Mouse (Mus musculus) lung, postnatal 36 days (tissue): ENCODE measurements around the gene Hspb8.
"Not testable (repeated sequence)": the region's sequence is repeated elsewhere in the genome, so short reads cannot be mapped to it uniquely, and the experiment has no call there.

Experiments used
- DNase-seq: peaks from one replicate; pipeline ENCODE4 v3.0.0; 2022; ENCODE audit warnings: mixed read lengths

Hspb8 gene

DNA sequence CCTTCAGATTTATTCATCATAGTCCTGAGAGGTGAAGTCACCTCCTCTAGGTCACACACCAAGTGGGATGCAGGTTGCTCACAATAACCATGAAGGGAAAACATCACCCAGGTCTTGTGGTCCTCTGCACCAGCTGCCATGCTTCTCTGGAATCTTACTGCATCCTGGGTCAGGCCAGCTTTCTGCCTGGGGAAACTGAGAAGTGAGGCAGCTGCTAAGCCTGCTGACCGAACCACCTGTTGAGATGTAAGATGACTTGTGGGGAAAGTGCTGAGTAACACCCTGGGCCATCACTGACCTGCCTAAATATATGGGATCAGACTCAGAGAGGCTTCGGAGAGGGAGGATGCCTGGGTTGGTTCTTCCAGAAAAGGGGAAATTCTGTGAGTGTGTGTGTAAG, 4.0 kb upstream of the Hspb8 start:
- DNase-seq: no peak

DNA sequence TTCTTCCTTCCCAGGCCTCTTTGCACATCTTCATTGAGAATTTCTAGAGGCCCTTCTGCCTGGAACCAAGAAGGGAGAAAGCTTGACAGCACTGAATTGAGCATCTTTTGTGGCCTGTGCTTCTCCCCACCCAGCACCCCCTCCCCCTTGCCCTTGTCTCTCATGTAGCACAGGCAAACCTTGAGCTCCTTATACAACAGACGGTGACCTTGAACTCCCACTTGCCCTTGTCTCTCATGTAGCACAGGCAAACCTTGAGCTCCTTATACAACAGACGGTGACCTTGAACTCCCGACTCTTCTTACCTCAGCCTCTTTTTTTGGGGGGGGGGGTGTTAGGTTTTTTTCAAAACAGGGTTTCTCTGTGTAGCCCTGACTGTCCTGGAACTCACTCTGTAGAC, 3.0 kb upstream of the Hspb8 start:
- DNase-seq: not testable (repeated sequence)

DNA sequence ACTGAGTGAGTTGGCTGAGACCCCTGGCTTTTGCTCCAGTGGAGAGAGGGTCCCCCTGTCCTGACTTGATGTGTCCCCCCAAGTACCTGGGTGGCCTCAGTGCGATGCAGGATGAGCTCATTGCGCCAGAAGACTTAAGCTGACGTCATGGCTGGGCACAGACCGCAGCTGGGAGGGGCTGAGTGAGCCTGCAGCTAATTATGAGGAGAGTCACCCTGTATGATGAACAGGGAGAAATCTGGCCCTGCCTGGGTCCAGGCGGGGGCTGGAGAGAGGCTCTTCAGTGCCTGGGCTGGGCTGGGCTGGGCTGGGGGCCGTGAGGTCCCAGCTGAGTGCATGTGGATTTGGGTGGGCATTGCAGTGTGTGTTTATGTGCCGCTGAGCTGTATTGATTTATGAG, 2.6 kb upstream of the Hspb8 start:
- DNase-seq: peak; percentile 39

DNA sequence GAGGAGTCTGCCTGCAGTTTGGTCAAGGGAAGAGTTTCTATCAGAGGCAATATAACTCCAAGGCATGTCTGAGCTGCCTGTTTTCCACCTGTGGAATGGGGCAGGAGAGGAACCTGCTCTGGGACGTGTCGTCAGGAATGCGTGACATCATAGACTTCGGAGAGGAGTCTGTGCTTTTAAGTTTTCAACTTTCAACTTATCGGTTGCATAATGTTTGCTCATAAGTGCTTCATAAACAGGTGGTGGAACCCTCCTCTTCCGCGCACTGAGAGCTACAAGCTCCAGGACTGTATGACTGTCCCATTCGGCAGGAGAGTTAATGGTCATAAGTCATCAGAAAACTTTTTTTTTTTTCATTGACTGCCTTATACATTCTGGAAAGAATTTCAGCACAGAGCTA, 1.1 kb upstream of the Hspb8 start:
- DNase-seq: peak; percentile 37

DNA sequence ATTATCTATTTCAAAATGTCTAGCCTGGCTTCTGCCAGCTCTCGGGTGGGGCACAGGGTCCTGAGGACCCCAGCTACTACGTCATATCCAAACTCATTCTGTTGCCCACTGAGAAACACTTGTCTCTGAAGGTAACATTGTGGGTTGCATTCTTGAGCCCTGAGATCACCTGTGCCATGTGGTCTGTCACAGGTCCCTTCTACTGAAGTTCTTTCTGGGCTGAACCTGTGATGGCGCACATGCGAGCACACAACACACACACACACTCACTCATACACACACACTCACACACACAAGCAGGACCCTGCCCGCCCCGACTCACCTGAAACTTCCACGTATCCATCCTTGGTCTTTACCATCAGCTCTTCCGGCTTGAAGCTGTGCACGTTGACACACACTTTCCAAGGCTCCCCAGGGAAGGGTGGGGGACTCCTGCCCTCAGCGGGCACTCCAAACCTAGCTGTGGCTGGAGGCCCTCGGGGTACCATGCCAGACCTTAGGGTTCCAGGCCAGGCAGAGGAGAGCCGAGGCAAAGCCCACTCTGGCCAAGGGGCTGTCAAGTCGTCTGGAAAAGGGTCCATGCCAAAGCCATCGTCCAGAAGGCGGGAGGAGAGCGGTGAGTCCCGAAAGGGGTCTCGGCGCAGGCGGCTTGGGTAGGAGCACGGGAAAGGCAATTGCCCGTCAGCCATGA, 728 bp downstream of the Hspb8 start:
- peak; percentile 68 for DNase-seq

DNA sequence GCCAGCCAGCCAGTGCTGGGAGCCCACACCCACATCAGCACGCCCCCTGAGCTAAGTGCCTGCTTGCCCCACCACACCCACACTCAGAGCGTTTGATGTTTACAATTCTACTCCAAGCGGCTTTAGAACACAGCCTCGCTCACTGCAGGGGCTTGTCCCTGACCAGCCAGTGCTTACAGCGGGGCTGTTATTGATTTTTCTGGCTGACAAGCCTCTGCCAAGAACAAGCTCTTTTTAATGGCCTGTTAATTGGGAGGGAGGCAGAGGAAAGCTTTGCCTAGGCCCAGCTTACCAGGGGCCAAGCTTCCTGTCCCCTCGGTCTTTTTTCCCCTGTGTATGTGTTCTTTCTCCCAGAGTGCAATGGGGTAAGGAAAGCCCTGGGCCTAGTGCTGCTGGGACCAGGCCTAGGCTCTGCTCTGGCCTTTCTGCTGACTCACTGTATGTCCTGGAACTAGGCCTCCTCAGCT, 1.9 kb downstream of the Hspb8 start:
- peak; percentile 93 for DNase-seq

DNA sequence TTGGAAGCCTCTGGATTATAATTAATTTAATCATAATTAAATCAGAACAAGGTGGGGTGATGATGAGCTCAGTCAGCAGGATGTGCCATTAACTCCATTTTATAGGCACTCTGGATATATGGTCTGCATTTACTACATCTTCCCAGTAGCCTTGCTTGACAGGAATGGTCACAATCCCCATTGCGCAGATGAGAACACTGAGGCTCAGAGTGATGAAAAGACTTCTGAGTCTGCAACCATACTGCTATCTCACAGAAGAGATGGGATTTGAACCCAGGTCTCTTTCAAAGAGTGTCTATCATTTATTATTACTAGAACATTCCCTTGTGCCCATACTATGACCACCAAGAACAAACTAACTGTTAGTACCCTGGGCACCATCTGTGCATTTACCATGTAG, 2.5 kb downstream of the Hspb8 start:
- DNase-seq: no peak

DNA sequence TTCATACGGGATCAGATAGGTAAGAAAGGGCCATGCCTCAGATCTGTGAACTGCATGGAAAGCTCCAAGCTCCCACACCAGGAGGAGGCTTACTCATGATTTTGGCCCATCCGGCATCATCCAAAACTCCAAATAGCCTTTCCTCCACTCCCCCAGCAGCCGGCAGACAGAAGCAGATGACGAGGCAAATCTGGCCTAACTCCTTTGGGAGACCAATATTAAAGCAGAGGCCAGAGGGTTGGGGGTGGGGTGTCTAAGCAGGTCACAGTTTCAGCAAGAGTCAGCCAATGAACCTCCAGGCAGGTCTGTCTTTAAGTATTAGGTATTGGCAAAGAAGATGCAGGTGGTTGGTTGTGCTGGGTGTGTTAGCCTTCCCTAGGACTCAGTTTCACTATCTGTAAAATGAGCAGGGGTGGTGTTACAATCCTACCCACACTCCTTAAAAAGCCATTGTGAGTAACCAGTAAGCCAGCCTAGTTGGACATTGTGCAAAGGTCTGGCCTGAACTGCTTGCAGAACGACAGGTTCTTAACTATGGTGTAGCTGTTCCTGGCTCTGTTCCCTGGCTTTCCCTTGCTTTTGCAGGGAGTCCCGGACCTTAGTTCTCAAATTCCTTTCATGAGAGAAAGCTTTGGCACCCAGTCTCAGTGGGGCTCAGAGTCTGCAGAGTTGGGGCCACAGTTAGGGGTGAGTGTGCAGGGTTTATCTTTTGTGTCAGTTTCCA, 3.2 kb downstream of the Hspb8 start:
- DNase-seq: peak; percentile 56

DNA sequence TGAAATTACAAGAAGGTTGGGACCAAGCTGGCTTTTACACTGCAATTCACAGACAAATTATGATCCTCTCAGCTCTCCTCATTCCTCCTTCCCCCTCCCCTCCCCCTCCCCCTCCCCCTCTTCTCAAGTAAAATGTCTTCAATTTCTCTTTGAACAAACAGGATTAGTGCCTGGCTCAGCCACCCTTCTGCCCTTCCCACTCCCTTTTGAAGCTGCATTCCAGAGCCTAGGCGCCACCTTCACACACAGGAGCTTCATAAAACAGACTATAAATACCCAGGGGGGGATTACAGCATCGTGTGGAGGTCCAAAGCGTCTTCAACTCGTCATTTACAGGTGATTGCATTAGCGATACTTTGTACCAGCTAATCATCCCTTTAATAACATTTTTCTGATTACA, 6.5 kb downstream of the Hspb8 start:
- DNase-seq: no peak

DNA sequence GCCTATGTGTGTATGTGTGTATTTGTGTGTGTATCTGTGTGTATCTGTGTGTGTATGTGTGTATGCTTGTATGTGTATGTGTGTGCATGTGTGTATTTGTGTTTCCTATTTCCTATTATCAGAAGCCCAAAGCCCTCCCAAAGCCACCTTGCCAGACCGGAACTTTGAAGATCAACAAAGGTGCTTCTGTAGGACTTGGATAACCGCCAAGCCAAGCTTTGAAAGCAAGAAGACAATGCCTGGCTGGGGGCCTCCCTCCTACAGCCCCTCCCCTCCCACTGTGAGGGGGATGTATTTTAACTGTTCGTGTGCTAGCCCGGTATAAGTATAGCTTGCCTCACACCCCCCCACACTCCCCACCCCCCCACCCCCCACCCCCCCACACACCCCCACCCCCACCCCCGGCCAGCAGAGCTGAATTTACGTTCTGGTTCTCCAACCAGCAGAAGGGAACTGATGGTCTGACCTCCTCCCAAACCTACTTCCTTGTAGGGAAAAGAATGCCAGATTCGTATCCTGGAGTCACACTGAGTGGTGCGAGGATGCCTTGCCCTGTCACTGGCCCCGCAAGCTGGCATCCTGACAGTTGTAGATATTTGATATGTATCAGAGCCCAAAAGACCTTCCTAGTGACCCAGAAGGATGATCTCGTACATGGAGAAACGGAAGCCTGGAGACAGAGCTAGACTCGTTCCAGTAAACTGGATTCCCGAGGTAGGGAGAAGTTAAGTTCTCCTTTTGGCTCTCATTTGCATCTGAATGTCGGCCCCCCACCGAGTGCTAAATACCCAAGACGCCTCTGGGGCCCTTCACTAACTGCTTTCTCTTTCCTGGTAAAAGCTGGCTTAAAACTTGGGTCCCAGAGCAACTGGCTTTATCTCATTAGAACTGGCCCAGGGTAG, 12.7 kb downstream of the Hspb8 start:
- DNase-seq: peak; percentile 73

DNA sequence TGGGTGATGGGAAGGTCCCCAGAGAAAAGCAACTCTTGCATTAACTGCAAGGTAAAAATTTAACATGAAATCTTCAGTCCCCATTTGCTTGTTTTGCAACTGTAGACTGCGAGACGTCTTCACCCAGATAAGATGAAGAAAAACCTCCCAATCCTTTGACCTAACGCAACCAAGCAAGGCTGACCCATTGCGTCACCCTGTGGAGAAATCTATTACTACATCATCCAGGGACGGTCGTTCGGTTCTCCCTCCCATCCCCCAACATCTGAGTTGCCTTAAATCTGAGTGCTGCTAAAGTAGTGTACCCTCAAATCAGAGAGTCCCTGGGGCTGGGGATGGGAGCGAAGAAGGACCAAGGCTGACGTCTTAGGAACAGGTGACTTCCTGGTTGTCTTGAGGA, 13.7 kb downstream of the Hspb8 start:
- DNase-seq: no peak

DNA sequence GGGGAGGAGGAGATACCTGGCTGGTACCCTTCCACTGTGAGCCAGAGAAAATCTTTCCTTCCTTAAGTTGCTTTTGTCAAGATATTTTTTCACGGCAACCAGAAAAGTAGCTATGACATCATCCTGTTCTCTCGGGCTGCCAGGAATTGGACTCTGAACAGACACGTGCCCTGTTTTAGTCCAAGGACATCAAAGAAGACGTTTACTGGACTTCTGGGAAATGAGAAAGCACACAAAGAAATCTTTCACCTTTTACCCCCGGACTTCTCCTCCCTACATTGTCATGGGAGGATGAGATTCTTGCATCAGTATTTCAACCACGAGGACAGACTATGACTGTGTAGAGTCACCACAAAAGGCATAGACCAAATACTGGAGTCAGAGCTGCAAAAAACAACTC, 14.7 kb downstream of the Hspb8 start:
- peak; percentile 63 for DNase-seq

DNA sequence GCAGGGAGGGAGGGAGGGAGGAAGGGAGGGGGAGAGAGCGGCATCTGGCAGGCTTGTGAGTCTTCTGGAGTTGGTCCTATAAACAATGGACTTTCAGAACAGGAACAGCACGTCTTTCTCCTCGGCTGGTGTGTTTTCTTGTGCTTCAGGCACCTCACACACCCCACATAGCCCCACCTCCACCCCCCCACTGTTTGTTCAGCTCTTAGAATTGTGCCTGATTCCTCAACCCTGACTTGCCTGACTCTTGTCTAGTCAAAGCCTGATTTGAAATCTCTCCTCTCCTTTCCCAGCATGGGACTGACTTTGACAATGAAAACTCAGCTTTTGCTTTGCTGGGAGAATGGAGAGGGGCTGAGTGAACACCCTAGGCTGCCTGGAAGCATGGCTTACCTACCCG, 15.3 kb downstream of the Hspb8 start:
- peak; percentile 66 for DNase-seq

DNA sequence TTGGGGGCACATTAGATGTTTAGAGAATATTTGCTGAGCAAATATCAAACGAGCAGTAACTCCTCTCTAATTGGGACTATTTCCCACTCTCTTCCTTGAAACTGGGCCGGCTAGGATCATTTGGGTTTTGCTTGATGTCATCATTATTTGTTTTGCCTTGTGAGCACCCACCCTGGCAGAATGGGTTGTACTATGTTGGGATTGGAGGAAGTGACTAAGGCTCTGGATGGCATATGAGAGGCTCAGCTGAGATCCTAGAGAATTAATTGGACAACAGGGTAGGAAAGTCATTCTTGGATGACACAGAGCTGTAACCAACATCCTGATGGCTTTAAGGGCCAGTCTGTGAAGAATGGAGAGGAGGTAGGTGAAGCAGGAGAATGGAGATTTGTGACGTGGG, 16.2 kb downstream of the Hspb8 start:
- no peak for DNase-seq

DNA sequence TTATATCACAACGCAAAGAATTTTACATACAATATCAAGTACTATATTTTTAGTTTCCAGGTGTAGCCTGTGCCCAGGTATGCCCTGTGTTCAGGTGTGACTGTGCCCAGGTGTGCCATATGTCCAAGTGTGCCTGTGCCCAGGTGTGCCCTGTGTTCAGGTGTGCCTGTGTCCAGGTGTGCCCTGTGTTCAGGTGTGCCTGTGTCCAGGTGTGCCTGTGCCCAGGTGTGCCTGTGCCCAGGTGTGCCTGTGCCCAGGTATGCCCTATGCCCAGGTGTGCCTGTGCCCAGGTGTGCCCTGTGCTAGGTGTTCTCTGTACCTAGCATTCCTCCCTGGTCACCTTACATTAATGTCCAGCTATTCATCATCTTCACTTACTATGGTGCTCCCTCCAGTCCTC, 16.7 kb downstream of the Hspb8 start:
- no peak for DNase-seq

DNA sequence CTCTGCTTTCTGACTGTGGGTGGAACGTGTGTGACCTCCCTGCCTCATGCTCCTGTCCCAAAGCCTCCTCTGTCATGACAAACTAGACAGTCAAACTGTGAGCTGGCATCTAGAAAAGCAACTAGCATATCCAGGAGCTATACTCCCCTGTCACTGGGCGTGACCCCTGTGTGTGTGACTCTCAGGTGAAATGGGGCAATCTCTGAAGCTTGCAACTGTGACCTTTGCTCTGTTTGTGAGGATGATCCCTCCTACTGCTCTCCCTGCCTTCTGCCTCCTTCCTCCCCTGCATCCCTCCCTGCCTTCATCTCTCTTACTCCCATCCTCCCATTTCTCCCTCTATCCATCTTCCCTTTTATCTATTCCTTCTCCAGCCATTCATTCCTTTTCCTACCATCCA, 18.6 kb downstream of the Hspb8 start:
- DNase-seq: no peak

DNA sequence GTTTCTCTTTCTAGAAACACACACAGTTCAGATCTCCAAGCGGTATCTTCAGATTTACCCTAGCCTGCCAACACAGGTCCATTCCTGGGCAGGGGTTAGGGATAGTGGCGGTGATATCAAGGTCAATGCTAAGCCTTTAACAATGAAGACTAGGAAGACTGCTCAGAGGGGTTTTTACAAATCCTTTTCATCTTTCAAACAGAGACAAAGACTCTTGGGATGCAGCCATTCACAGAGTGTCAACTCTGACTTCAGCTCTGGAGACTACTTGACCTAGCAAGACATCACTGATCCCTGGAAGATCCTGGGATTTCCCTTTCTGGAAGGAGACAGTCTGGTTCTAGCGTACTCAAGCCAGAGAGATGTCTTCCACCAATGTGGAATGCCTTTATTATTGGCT, 21.9 kb downstream of the Hspb8 start:
- DNase-seq: no peak

DNA sequence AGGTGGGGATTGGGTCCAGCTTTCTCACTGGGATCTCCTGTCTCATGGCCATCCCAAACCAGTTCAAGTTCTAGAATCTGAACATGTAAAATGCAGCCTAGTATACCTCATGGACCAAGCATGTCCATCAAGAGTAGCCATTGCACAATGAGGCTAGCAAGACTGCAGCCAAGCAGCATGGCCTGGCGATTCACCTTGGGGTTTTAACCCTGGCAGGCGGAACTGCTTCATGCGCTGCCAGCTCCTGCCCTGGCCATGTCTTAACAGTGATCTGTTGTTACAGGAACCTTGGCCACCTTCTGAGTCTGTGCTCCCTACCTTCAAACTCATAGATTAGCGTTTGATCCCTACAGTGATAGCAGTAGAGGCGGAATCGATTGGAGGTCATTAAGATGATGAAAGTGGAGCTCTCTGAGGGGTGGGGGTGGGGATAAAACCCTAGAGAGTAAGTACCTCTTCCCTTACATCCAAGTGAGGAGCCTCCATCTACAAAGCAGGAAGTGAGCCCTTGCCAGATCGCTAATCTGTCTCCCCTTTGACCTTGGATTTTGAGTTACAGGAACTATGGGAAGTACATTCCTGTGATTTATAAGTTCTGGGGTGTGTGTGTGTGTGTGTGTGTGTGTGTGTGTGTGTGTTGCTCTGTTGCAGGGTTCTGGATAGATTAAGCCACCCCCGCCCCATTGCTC, 22.5 kb downstream of the Hspb8 start:
- DNase-seq: no peak

DNA sequence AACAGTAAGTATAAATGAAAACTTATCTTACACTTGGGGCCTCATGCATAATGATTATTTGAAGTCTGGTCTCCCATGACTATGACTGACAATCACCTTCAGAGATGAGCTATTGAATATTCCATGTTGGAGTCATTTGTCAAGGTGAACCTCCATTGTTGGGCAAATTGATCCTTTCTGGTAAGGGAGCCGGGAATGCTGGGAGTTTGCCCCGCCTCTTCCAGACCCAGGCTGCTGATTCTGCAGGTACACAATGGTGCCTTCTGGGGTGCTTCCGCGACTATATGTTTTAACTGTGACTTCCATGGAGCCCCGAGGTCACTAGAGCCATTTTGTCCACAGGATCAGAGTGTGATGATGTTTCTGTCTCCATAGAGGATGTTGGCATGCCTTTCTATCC, 26.6 kb downstream of the Hspb8 start:
- no peak for DNase-seq

DNA sequence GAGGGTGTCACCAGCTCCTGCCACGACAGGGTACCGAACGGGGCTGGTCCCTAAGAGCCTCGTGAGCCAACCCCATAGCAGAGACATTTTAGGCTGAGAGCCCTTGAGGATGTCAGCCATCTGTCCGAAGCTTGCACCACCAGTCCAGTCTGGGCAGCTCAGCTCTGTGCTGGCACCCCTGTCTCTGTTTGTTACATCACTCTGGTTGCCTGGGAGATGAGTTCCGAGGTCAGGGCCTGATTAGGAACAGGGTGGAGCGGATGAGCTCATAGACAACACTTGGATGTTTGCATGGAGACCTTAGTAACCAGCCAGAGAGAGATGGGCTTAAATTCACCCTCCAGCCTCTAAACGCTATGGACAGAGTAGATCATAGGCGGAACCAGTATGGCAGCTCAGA, 30.1 kb downstream of the Hspb8 start:
- DNase-seq: peak; percentile 54

DNA sequence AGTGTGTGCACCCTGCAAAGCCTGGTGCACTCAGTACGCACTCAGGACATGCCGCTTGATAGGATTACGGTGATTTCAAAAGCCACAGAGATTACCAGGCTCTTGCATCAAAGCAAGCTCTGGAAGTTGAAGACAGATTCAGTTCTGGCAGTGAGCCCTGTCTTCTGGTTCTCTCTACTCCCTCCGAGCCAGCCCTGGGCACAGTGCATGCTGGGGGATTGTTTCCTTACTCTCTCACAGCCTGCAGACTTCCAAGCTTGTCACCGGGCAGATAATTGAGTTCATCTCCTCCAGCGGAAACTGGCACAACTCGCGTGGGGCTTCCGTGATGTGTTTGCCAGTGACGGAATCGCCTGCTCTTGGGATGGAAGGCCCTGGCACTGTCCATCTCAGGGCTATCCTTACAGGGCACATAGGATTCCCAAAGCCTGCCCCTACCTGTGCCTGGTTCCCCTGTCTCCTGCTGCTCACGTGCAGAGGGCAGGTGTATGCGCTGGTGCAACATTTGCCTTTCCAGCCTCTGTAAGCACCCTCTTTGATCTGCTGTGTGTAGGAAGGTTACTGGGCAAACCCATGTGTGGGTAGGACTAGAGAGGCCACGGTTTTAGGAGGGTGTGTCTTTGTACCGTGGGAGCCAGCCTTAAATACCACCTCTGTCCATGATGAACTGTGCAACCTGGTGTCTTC, 32.7 kb downstream of the Hspb8 start:
- peak; percentile 49 for DNase-seq

DNA sequence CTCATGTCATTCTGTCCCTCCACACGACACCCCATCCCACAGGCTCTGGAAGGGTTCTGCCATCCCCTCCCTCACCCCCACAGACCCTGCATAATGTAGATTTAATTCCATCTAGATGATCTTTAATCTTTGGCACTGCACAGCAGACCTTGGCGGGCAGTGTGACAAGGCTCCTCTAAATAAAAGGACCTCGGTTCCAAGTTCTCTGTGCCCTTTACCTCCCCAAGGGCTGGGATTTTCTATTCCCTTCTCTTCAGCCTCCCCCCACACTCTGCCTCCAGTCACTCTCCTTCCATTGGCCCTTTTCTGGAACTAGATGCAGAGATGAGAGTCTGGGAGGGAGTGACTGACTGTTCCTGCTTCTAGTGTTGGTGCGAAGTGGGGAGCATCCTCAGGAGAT, 33.3 kb downstream of the Hspb8 start:
- no peak for DNase-seq
